17 mouse cellular contexts compared by ENCODE assay signal in the genomic region with DNA sequence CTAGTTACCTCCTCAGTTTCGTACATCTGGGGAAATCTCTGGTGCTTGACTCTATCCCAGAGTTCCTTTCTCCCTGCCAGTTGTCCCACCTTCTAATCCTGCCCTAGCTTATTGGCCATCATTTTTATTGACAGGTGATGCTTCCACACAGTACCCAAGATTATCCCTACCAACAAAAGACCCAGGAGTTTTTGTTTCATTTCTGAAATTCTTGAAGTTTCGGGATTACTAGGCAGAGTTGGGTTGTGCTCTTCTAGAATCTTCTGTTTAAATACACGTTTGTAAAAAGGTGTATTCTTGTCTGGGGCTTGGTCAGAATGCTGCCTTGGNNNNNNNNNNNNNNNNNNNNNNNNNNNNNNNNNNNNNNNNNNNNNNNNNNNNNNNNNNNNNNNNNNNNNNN. TPM values are rescaled to one million over a fixed set of nuclear protein-coding genes. Genes with fewer than 3 reads are reported as not detected.
"Had no signal": no experiment of that assay in that cellular context is flagged by ENCODE, and none has a peak within 500 bp of the region (broad histone marks: within the 10 kb centered on the region; RNA-seq: fewer than 3 reads in every experiment).

No protein-coding gene starts in this region.

- H3K36me3 ChIP-seq: stomach, embryonic 15.5 days had no signal

- H3K4me2 ChIP-seq: neural tube, embryonic 13.5 days; neural tube, embryonic 15.5 days; stomach, embryonic 15.5 days had no signal

- H3K4me1 ChIP-seq: neural tube, embryonic 15.5 days; stomach, embryonic 15.5 days had no signal

- H3K4me3 ChIP-seq: neural tube, embryonic 13.5 days; neural tube, embryonic 15.5 days; stomach, embryonic 15.5 days had no signal

- H3K27ac ChIP-seq: neural tube, embryonic 13.5 days; neural tube, embryonic 15.5 days; stomach, embryonic 15.5 days; stomach, postnatal 0 days had no signal

- H3K9me3 ChIP-seq: neural tube, embryonic 13.5 days; neural tube, embryonic 15.5 days; stomach, embryonic 15.5 days had no signal

- H3K9ac ChIP-seq: neural tube, embryonic 13.5 days; neural tube, embryonic 15.5 days; stomach, embryonic 15.5 days had no signal

- DNase-seq: retina, postnatal 1 day; right cerebral cortex, adult 18-20 months; right cerebral cortex, postnatal 14 days; right cerebral cortex, postnatal 25 days; right cerebral cortex, postnatal 4 days; spleen, adult 18-20 months; thymus, adult 18-20 months; thymus, adult 2 months; thymus, postnatal 14 days; thymus, postnatal 25 days; thymus, postnatal 36 days; thymus, postnatal 4 days had no signal

- H3K27me3 ChIP-seq: neural tube, embryonic 13.5 days; neural tube, embryonic 15.5 days; stomach, embryonic 15.5 days had no signal

RNA-seq across cellular contexts. Expression of a gene that starts 13.5 kb away (rescaled TPM):
- total RNA-seq: neutrophil, adult 5-6 weeks had no signal
